Comparison of ENCODE assay signal across 32 mouse cellular contexts in the genomic region with DNA sequence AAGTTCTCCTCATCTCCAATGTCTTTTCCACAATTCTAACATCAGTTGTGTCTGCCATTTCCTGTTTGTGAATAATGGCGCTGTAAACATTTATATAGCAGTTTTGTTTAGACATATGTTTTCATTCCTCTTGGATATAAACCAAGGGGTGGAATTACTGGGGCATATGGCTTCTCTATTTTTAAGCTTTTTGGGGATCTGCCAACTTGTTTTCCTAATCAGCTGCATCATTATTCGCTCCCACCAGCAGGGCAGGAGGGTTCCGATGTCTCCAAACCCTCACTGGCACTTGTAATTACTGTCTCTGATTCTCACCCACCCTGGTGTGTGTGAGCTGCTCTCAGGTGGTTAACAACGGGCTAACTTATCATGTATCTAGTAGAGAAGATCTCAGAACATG. TPM values are rescaled to one million over a fixed set of nuclear protein-coding genes. Genes with fewer than 3 reads are reported as not detected.
DNase-seq lines count a peak whose midpoint lies in the region; ATAC-seq and TF ChIP-seq lines count a peak whose summit lies in the region.
"Had no signal": no experiment of that assay in that cellular context is flagged by ENCODE, and none has a peak within 500 bp of the region (broad histone marks: within the 10 kb centered on the region; RNA-seq: fewer than 3 reads in every experiment).

No protein-coding gene starts in this region.

- no peak overlapping the region for H3K4me3 ChIP-seq in embryonic facial prominence, embryonic 14.5 days (ENCODE audit: low read depth, low read length)
- no peak overlapping the region for H3K4me3 ChIP-seq in embryonic facial prominence, embryonic 10.5 days
- H3K4me3 ChIP-seq in forebrain, embryonic 14.5 days (ENCODE audit: low read depth, low read length) = no peak overlapping the region
- H3K4me3 ChIP-seq in forebrain, postnatal 0 days (ENCODE audit: low read depth, low read length) = no peak overlapping the region
- no peak overlapping the region for H3K4me3 ChIP-seq in midbrain, postnatal 0 days (ENCODE audit: low read depth, low read length)
- no peak overlapping the region for H3K4me3 ChIP-seq in midbrain, embryonic 16.5 days (ENCODE audit: low read depth, low read length)
- H3K4me3 ChIP-seq in forebrain, embryonic 16.5 days (replicated peaks; ENCODE audit: low read length) = no peak overlapping the region
- H3K4me3 ChIP-seq in heart, embryonic 10.5 days = no peak overlapping the region
- H3K4me3 ChIP-seq: embryonic facial prominence, embryonic 15.5 days; heart, adult 2 months; heart, embryonic 15.5 days; hindbrain, embryonic 10.5 days; hindbrain, embryonic 13.5 days; intestine, embryonic 15.5 days had no signal

- peak; percentile 36 for DNase-seq in embryonic facial prominence, embryonic 14.5 days (ENCODE audit: low spot score)
- no peak for DNase-seq in embryonic facial prominence, embryonic 10.5 days (ENCODE audit: low spot score)
- peak; percentile 86 for DNase-seq in forebrain, embryonic 14.5 days (ENCODE audit: low spot score)
- no peak for DNase-seq in forebrain, postnatal 0 days
- DNase-seq in midbrain, postnatal 0 days (ENCODE audit: low spot score) = peak; percentile 23
- DNase-seq in heart, embryonic 10.5 days (ENCODE audit: low spot score) = no peak
- DNase-seq: adrenal gland, adult 2 months; adrenal gland, postnatal 14 days; B cell, adult 2 months; cerebellum, postnatal 36 days; embryo, embryonic 11 days; gastrocnemius, postnatal 10 days; gastrocnemius, postnatal 36 days; heart, adult 2 months; heart, postnatal 10 days; heart, postnatal 36 days; kidney, adult 11 months; kidney, adult 9 months had no signal

- H3K4me2 ChIP-seq in embryonic facial prominence, embryonic 14.5 days (ENCODE audit: low read depth, low read length) = no peak overlapping the region
- no peak overlapping the region for H3K4me2 ChIP-seq in forebrain, embryonic 14.5 days (ENCODE audit: low read length)
- no peak overlapping the region for H3K4me2 ChIP-seq in forebrain, postnatal 0 days (ENCODE audit: low read depth)
- H3K4me2 ChIP-seq in midbrain, postnatal 0 days (ENCODE audit: low read depth, low read length, poor library complexity, severe bottlenecking) = no peak overlapping the region
- H3K4me2 ChIP-seq in midbrain, embryonic 16.5 days (ENCODE audit: low read length) = no peak overlapping the region
- no peak overlapping the region for H3K4me2 ChIP-seq in forebrain, embryonic 16.5 days (ENCODE audit: low read length)
- H3K4me2 ChIP-seq: embryonic facial prominence, embryonic 15.5 days; heart, embryonic 11.5 days; heart, embryonic 15.5 days; hindbrain, embryonic 13.5 days; intestine, embryonic 15.5 days had no signal

- H3K36me3 ChIP-seq in embryonic facial prominence, embryonic 14.5 days (ENCODE audit: control insufficient read depth, insufficient read depth, low read length) = no peaks in the 10 kb centered on the region
- no peaks in the 10 kb centered on the region for H3K36me3 ChIP-seq in embryonic facial prominence, embryonic 10.5 days (replicated peaks)
- H3K36me3 ChIP-seq in forebrain, embryonic 14.5 days (ENCODE audit: control insufficient read depth, insufficient read depth, low read length) = no peaks in the 10 kb centered on the region
- H3K36me3 ChIP-seq in forebrain, postnatal 0 days (ENCODE audit: insufficient read depth) = no peaks in the 10 kb centered on the region
- no peaks in the 10 kb centered on the region for H3K36me3 ChIP-seq in midbrain, postnatal 0 days (ENCODE audit: insufficient read depth, low read length)
- H3K36me3 ChIP-seq in midbrain, embryonic 16.5 days (ENCODE audit: control insufficient read depth, insufficient read depth, low read length) = no peaks in the 10 kb centered on the region
- no peaks in the 10 kb centered on the region for H3K36me3 ChIP-seq in forebrain, embryonic 16.5 days (ENCODE audit: control insufficient read depth, insufficient read depth)
- no peaks in the 10 kb centered on the region for H3K36me3 ChIP-seq in heart, embryonic 10.5 days
- H3K36me3 ChIP-seq: embryonic facial prominence, embryonic 15.5 days; G1E; heart, embryonic 15.5 days; hindbrain, embryonic 10.5 days; hindbrain, embryonic 13.5 days; intestine, embryonic 15.5 days had no signal

- H3K9me3 ChIP-seq in embryonic facial prominence, embryonic 14.5 days (ENCODE audit: control insufficient read depth, low read length) = no peaks in the 10 kb centered on the region
- H3K9me3 ChIP-seq in embryonic facial prominence, embryonic 10.5 days = no peaks in the 10 kb centered on the region
- no peaks in the 10 kb centered on the region for H3K9me3 ChIP-seq in forebrain, embryonic 14.5 days (replicated peaks; ENCODE audit: control insufficient read depth, low read length)
- H3K9me3 ChIP-seq in forebrain, postnatal 0 days (ENCODE audit: low read length) = no peaks in the 10 kb centered on the region
- H3K9me3 ChIP-seq in midbrain, postnatal 0 days (ENCODE audit: low read length) = no peaks in the 10 kb centered on the region
- H3K9me3 ChIP-seq in midbrain, embryonic 16.5 days (replicated peaks; ENCODE audit: control insufficient read depth, low read length, poor library complexity, severe bottlenecking) = no peaks in the 10 kb centered on the region
- H3K9me3 ChIP-seq in forebrain, embryonic 16.5 days (ENCODE audit: control insufficient read depth, low read length) = no peaks in the 10 kb centered on the region
- H3K9me3 ChIP-seq in heart, embryonic 10.5 days = no peaks in the 10 kb centered on the region
- H3K9me3 ChIP-seq: embryonic facial prominence, embryonic 15.5 days; G1E; heart, embryonic 15.5 days; hindbrain, embryonic 10.5 days; hindbrain, embryonic 13.5 days; intestine, embryonic 15.5 days had no signal

- peaks cover 33% of the 10 kb centered on the region for H3K27me3 ChIP-seq in embryonic facial prominence, embryonic 14.5 days (replicated peaks; ENCODE audit: control insufficient read depth, insufficient read depth, low read length)
- H3K27me3 ChIP-seq in embryonic facial prominence, embryonic 10.5 days (replicated peaks; ENCODE audit: low read depth, poor library complexity, severe bottlenecking) = peaks cover 94% of the 10 kb centered on the region
- peaks cover 34% of the 10 kb centered on the region for H3K27me3 ChIP-seq in forebrain, embryonic 14.5 days (replicated peaks; ENCODE audit: control insufficient read depth, insufficient read depth, low read length)
- H3K27me3 ChIP-seq in forebrain, postnatal 0 days (ENCODE audit: insufficient read depth, low read length) = peaks cover 16% of the 10 kb centered on the region
- peaks cover 44% of the 10 kb centered on the region for H3K27me3 ChIP-seq in midbrain, postnatal 0 days (ENCODE audit: insufficient read depth, low read length)
- H3K27me3 ChIP-seq in midbrain, embryonic 16.5 days (ENCODE audit: control insufficient read depth, insufficient read depth, low read depth, low read length) = peaks cover 20% of the 10 kb centered on the region
- peaks cover 26% of the 10 kb centered on the region for H3K27me3 ChIP-seq in forebrain, embryonic 16.5 days (replicated peaks; ENCODE audit: control insufficient read depth, insufficient read depth, low read length)
- peaks cover 16% of the 10 kb centered on the region for H3K27me3 ChIP-seq in heart, embryonic 10.5 days (ENCODE audit: insufficient read depth, poor library complexity, severe bottlenecking)

- H3K4me1 ChIP-seq in embryonic facial prominence, embryonic 14.5 days (ENCODE audit: control insufficient read depth, insufficient read depth, low read length) = peaks cover 5% of the 10 kb centered on the region; the same call in 1 of the 2 replicates
- H3K4me1 ChIP-seq in embryonic facial prominence, embryonic 10.5 days = peaks cover 25% of the 10 kb centered on the region
- H3K4me1 ChIP-seq in forebrain, embryonic 14.5 days (ENCODE audit: control insufficient read depth, insufficient read depth, low read length) = peaks cover 11% of the 10 kb centered on the region
- 0 out of 2 replicates have a peak, but pooled peaks cover 5% of the 10 kb centered on the region for H3K4me1 ChIP-seq in forebrain, postnatal 0 days (ENCODE audit: insufficient read depth)
- H3K4me1 ChIP-seq in midbrain, postnatal 0 days (ENCODE audit: insufficient read depth, low read length) = no peaks in the 10 kb centered on the region
- peaks cover 9% of the 10 kb centered on the region for H3K4me1 ChIP-seq in midbrain, embryonic 16.5 days (ENCODE audit: control insufficient read depth, insufficient read depth, low read length)
- peaks cover 10% of the 10 kb centered on the region for H3K4me1 ChIP-seq in forebrain, embryonic 16.5 days (replicated peaks; ENCODE audit: control insufficient read depth, insufficient read depth, low read length)
- peaks cover 14% of the 10 kb centered on the region for H3K4me1 ChIP-seq in heart, embryonic 10.5 days
- H3K4me1 ChIP-seq: intestine, embryonic 15.5 days had no signal

- 71% methylated on average over 4 of the region's 4 CpGs for WGBS in embryonic facial prominence, embryonic 14.5 days
- 87% methylated on average over 4 of the region's 4 CpGs for WGBS in embryonic facial prominence, embryonic 10.5 days
- 34% methylated on average over 4 of the region's 4 CpGs for WGBS in forebrain, embryonic 14.5 days
- WGBS in forebrain, postnatal 0 days = 24% methylated on average over 4 of the region's 4 CpGs
- 67% methylated on average over 4 of the region's 4 CpGs for WGBS in midbrain, postnatal 0 days
- 71% methylated on average over 4 of the region's 4 CpGs for WGBS in midbrain, embryonic 16.5 days
- WGBS in forebrain, embryonic 16.5 days = 29% methylated on average over 4 of the region's 4 CpGs
- 79% methylated on average over 4 of the region's 4 CpGs for WGBS in heart, embryonic 10.5 days

- no peak for ATAC-seq in embryonic facial prominence, embryonic 14.5 days (ENCODE audit: low read depth)
- peak; percentile 45; the same call in 1 of the 2 replicates for ATAC-seq in forebrain, embryonic 14.5 days
- no peak for ATAC-seq in forebrain, postnatal 0 days
- ATAC-seq in midbrain, postnatal 0 days (ENCODE audit: low FRiP score) = no peak
- ATAC-seq in midbrain, embryonic 16.5 days = no peak
- peak; percentile 47 for ATAC-seq in forebrain, embryonic 16.5 days
- ATAC-seq: hindbrain, embryonic 16.5 days; intestine, embryonic 15.5 days; Patski had no signal

- H3K27ac ChIP-seq in embryonic facial prominence, embryonic 14.5 days (replicated peaks; ENCODE audit: low read depth, low read length) = no peak overlapping the region
- no peak overlapping the region for H3K27ac ChIP-seq in embryonic facial prominence, embryonic 10.5 days (replicated peaks)
- H3K27ac ChIP-seq in forebrain, embryonic 14.5 days (ENCODE audit: low read depth, low read length) = no peak overlapping the region
- H3K27ac ChIP-seq in forebrain, postnatal 0 days (ENCODE audit: low read depth, low read length) = no peak overlapping the region
- no peak overlapping the region for H3K27ac ChIP-seq in midbrain, postnatal 0 days (ENCODE audit: low read depth, low read length)
- no peak overlapping the region for H3K27ac ChIP-seq in midbrain, embryonic 16.5 days (ENCODE audit: low read length)
- no peak overlapping the region for H3K27ac ChIP-seq in forebrain, embryonic 16.5 days (ENCODE audit: low read length)
- H3K27ac ChIP-seq in heart, embryonic 10.5 days = no peak overlapping the region
- H3K27ac ChIP-seq: embryonic facial prominence, embryonic 15.5 days; heart, adult 2 months; heart, embryonic 15.5 days; hindbrain, embryonic 10.5 days; hindbrain, embryonic 13.5 days; intestine, embryonic 15.5 days had no signal

- TF ChIP-seq CTCF in forebrain, postnatal 0 days (IDR thresholded peaks at IDR 0.05; ENCODE audit: low read depth) = no peak
- TF ChIP-seq CTCF in midbrain, postnatal 0 days (IDR thresholded peaks at IDR 0.05) = no peak

- H3K9ac ChIP-seq in embryonic facial prominence, embryonic 14.5 days (ENCODE audit: low read depth, low read length) = no peak overlapping the region
- H3K9ac ChIP-seq in forebrain, embryonic 14.5 days (ENCODE audit: low read length) = no peak overlapping the region
- H3K9ac ChIP-seq in forebrain, postnatal 0 days = no peak overlapping the region
- no peak overlapping the region for H3K9ac ChIP-seq in midbrain, postnatal 0 days (replicated peaks; ENCODE audit: low read length, poor library complexity, severe bottlenecking)
- no peak overlapping the region for H3K9ac ChIP-seq in midbrain, embryonic 16.5 days (ENCODE audit: low read depth, low read length)
- H3K9ac ChIP-seq in forebrain, embryonic 16.5 days (replicated peaks; ENCODE audit: low read depth, low read length) = no peak overlapping the region
- H3K9ac ChIP-seq: embryonic facial prominence, embryonic 15.5 days; heart, embryonic 15.5 days; hindbrain, embryonic 13.5 days; intestine, embryonic 15.5 days had no signal

RNA-seq across cellular contexts. Expression of gene Olig2, which starts 59.4 kb away (rescaled TPM):
- polyA plus RNA-seq in embryonic facial prominence, embryonic 14.5 days (2014; fragmentation: Nextera tagmentation; extraction: Ambion mirVana) = 1.1 and 1.3 TPM in 2 replicates
- 2.3 and 3.4 TPM in 2 replicates for polyA plus RNA-seq in embryonic facial prominence, embryonic 10.5 days (2016; fragmentation: Nextera tagmentation; extraction: Ambion mirVana)
- polyA plus RNA-seq in forebrain, embryonic 14.5 days (2014; fragmentation: Nextera tagmentation; extraction: Ambion mirVana) = 5.2 and 6.3 TPM in 2 replicates
- total RNA-seq in forebrain, postnatal 0 days (2014; rRNA removed) = 32.8 and 41.0 TPM in 2 replicates
- 11.6 and 14.7 TPM in 2 replicates for polyA plus RNA-seq in forebrain, postnatal 0 days (2015; fragmentation: Nextera tagmentation; extraction: Ambion mirVana)
- total RNA-seq in midbrain, postnatal 0 days (2014; rRNA removed) = 36.0 and 58.4 TPM in 2 replicates
- polyA plus RNA-seq in midbrain, postnatal 0 days (2015; fragmentation: Nextera tagmentation; extraction: Ambion mirVana) = 13.3 and 15.7 TPM in 2 replicates
- polyA plus RNA-seq in midbrain, embryonic 16.5 days (2015; fragmentation: Nextera tagmentation; extraction: Ambion mirVana) = 8.5 and 9.9 TPM in 2 replicates
- 4.7 and 5.7 TPM in 2 replicates for polyA plus RNA-seq in forebrain, embryonic 16.5 days (2015; fragmentation: Nextera tagmentation; extraction: Ambion mirVana)
- polyA plus RNA-seq in heart, embryonic 10.5 days (2016; fragmentation: Nextera tagmentation; extraction: Ambion mirVana) = not detected in 2 replicates
- total RNA-seq: adrenal gland, adult 2 months; adrenal gland, postnatal 14 days; CH12.LX; gastrocnemius, adult 18-20 months; gastrocnemius, postnatal 10 days; gastrocnemius, postnatal 36 days; granulocyte monocyte progenitor cell, adult 5-6 weeks; heart, adult 2 months; heart, postnatal 10 days; heart, postnatal 36 days had no signal
- polyA plus RNA-seq: adrenal gland, adult 2 months; G1E; heart, adult 2 months; heart, embryonic 15.5 days; intestine, embryonic 15.5 days; Patski had no signal

Comparison
In these comparisons a context has a peak if more than half of its experiments do, and no peak if none do; other contexts are left out.
1. ATAC-seq: peak in forebrain, embryonic 14.5 days (single experiment) and forebrain, embryonic 16.5 days (single experiment); none in embryonic facial prominence, embryonic 14.5 days (single experiment), forebrain, postnatal 0 days (single experiment), midbrain, postnatal 0 days (single experiment) and midbrain, embryonic 16.5 days (single experiment).
2. DNase-seq: peak in embryonic facial prominence, embryonic 14.5 days (single experiment), forebrain, embryonic 14.5 days (single experiment) and midbrain, postnatal 0 days (single experiment); none in embryonic facial prominence, embryonic 10.5 days (single experiment), forebrain, postnatal 0 days (single experiment) and heart, embryonic 10.5 days (single experiment).